8 mouse cellular contexts compared by ENCODE assay signal in genomic region chr1:52008947-52009346, GRCm38 (mm10). TPM values are rescaled to one million over a fixed set of nuclear protein-coding genes. Genes with fewer than 3 reads are reported as not detected.
DNase-seq lines count a peak whose midpoint lies in the region; ATAC-seq and TF ChIP-seq lines count a peak whose summit lies in the region.

No protein-coding gene starts in this region.

- 3% methylated on average over 12 of the region's 12 CpGs for WGBS in liver, embryonic 11.5 days
- WGBS in embryonic facial prominence, embryonic 11.5 days: 2% methylated on average over 12 of the region's 12 CpGs
- 10% methylated on average over 12 of the region's 12 CpGs for WGBS in intestine, postnatal 0 days
- 2% methylated on average over 12 of the region's 12 CpGs for WGBS in neural tube, embryonic 13.5 days

- H3K9ac ChIP-seq in liver, embryonic 11.5 days (ENCODE audit: low read depth, low read length): peak overlapping the region; percentile 12; the same call in 1 of the 2 replicates
- H3K9ac ChIP-seq in embryonic facial prominence, embryonic 11.5 days (replicated peaks; ENCODE audit: low read length): no peak overlapping the region
- no peak overlapping the region for H3K9ac ChIP-seq in intestine, postnatal 0 days (ENCODE audit: low read depth, low read length)
- H3K9ac ChIP-seq in neural tube, embryonic 13.5 days: peak overlapping the region; percentile 4; the same call in 1 of the 2 replicates

- H3K4me2 ChIP-seq in liver, embryonic 11.5 days: peak overlapping the region; percentile 63
- peak overlapping the region; percentile 47 for H3K4me2 ChIP-seq in embryonic facial prominence, embryonic 11.5 days (ENCODE audit: low read depth, low read length)
- H3K4me2 ChIP-seq in intestine, postnatal 0 days (replicated peaks; ENCODE audit: low read depth): peak overlapping the region; percentile 58
- H3K4me2 ChIP-seq in neural tube, embryonic 13.5 days: peak overlapping the region; percentile 45

- no peak for DNase-seq in liver, embryonic 11.5 days (ENCODE audit: low spot score)
- DNase-seq in liver: no peak
- peak; percentile 16 for DNase-seq in embryonic facial prominence, embryonic 11.5 days (ENCODE audit: low spot score)
- no peak for DNase-seq in gastrocnemius, postnatal 10 days
- DNase-seq in kidney, postnatal 10 days: no peak
- no peak for DNase-seq in adrenal gland, postnatal 4 days (ENCODE audit: low spot score in 2 of 2)

- H3K4me1 ChIP-seq in liver, embryonic 11.5 days (replicated peaks; ENCODE audit: control insufficient read depth, insufficient read depth, low read length): no peaks in the 10 kb centered on the region
- no peaks in the 10 kb centered on the region for H3K4me1 ChIP-seq in embryonic facial prominence, embryonic 11.5 days (ENCODE audit: control insufficient read depth, insufficient read depth, low read length)
- no peaks in the 10 kb centered on the region for H3K4me1 ChIP-seq in intestine, postnatal 0 days (replicated peaks; ENCODE audit: control insufficient read depth, insufficient read depth, low read length)
- H3K4me1 ChIP-seq in neural tube, embryonic 13.5 days (replicated peaks): peaks cover 8% of the 10 kb centered on the region

- no peak overlapping the region for H3K27ac ChIP-seq in liver, embryonic 11.5 days (ENCODE audit: low read depth, low read length)
- no peak overlapping the region for H3K27ac ChIP-seq in embryonic facial prominence, embryonic 11.5 days (replicated peaks; ENCODE audit: low read depth, low read length)
- H3K27ac ChIP-seq in intestine, postnatal 0 days (ENCODE audit: low read depth, low read length): no peak overlapping the region
- no peak overlapping the region for H3K27ac ChIP-seq in neural tube, embryonic 13.5 days (replicated peaks)

- no peaks in the 10 kb centered on the region for H3K36me3 ChIP-seq in liver, embryonic 11.5 days (ENCODE audit: control insufficient read depth, insufficient read depth, low read length)
- H3K36me3 ChIP-seq in embryonic facial prominence, embryonic 11.5 days (replicated peaks; ENCODE audit: control insufficient read depth, insufficient read depth, low read depth, low read length): no peaks in the 10 kb centered on the region
- H3K36me3 ChIP-seq in intestine, postnatal 0 days (ENCODE audit: control insufficient read depth, insufficient read depth): no peaks in the 10 kb centered on the region
- H3K36me3 ChIP-seq in neural tube, embryonic 13.5 days: no peaks in the 10 kb centered on the region

- H3K27me3 ChIP-seq in liver, embryonic 11.5 days (replicated peaks; ENCODE audit: control insufficient read depth, insufficient read depth, low read length): no peaks in the 10 kb centered on the region
- H3K27me3 ChIP-seq in embryonic facial prominence, embryonic 11.5 days (ENCODE audit: control insufficient read depth, insufficient read depth, low read length): no peaks in the 10 kb centered on the region; the same call in 1 of the 2 replicates
- H3K27me3 ChIP-seq in intestine, postnatal 0 days (replicated peaks; ENCODE audit: control insufficient read depth, insufficient read depth, low read length): no peaks in the 10 kb centered on the region; the same call in 1 of the 2 replicates
- peaks cover 10% of the 10 kb centered on the region for H3K27me3 ChIP-seq in neural tube, embryonic 13.5 days

- ATAC-seq in liver, embryonic 11.5 days (replicated peaks; ENCODE audit: low FRiP score): no peak
- no peak for ATAC-seq in embryonic facial prominence, embryonic 11.5 days (replicated peaks; ENCODE audit: insufficient number of reproducible peaks, low FRiP score, low TSS enrichment, low read depth)
- ATAC-seq in intestine, postnatal 0 days: no peak
- ATAC-seq in neural tube, embryonic 13.5 days (ENCODE audit: low read depth): no peak

- H3K9me3 ChIP-seq in liver, embryonic 11.5 days (ENCODE audit: control insufficient read depth, low read length): no peaks in the 10 kb centered on the region
- H3K9me3 ChIP-seq in embryonic facial prominence, embryonic 11.5 days (replicated peaks; ENCODE audit: control insufficient read depth, low read length): no peaks in the 10 kb centered on the region
- no peaks in the 10 kb centered on the region for H3K9me3 ChIP-seq in intestine, postnatal 0 days (ENCODE audit: control insufficient read depth)
- H3K9me3 ChIP-seq in neural tube, embryonic 13.5 days: no peaks in the 10 kb centered on the region

- no peak for TF ChIP-seq CTCF in intestine, postnatal 0 days (IDR thresholded peaks at IDR 0.05; ENCODE audit: low read depth)

- peak overlapping the region; percentile 40 for H3K4me3 ChIP-seq in liver, embryonic 11.5 days (ENCODE audit: low read depth, low read length)
- H3K4me3 ChIP-seq in embryonic facial prominence, embryonic 11.5 days (ENCODE audit: low read depth, low read length): no peak overlapping the region
- peak overlapping the region; percentile 23 for H3K4me3 ChIP-seq in intestine, postnatal 0 days (ENCODE audit: low read depth, low read length)
- H3K4me3 ChIP-seq in neural tube, embryonic 13.5 days: peak overlapping the region; percentile 11

RNA-seq across cellular contexts. Expression of gene Stat4, which starts 22.0 kb away (rescaled TPM):
- polyA plus RNA-seq in liver, embryonic 11.5 days (2014; fragmentation: Nextera tagmentation; extraction: Ambion mirVana): 2.6 TPM in 2 replicates
- 1.2 and 2.3 TPM in 2 replicates for polyA plus RNA-seq in embryonic facial prominence, embryonic 11.5 days (2014; fragmentation: Nextera tagmentation; extraction: Ambion mirVana)
- polyA plus RNA-seq in intestine, postnatal 0 days (2015; fragmentation: Nextera tagmentation; extraction: Ambion mirVana): 0.38 and 0.77 TPM in 2 replicates
- polyA plus RNA-seq in neural tube, embryonic 13.5 days (2015; fragmentation: Nextera tagmentation; extraction: Ambion mirVana): 0.57 and 0.70 TPM in 2 replicates
- under 1 TPM; 0.12 to 0.43 TPM for total RNA-seq in gastrocnemius, postnatal 10 days (2021)
- under 1 TPM; 0.65 to 0.67 TPM for total RNA-seq in adrenal gland, postnatal 4 days (2021)

Comparison
In these comparisons a context has a peak if more than half of its experiments do, and no peak if none do; other contexts are left out.
1. H3K9ac ChIP-seq: peak in liver, embryonic 11.5 days (single experiment) and neural tube, embryonic 13.5 days (single experiment); none in embryonic facial prominence, embryonic 11.5 days (single experiment) and intestine, postnatal 0 days (single experiment).
2. Peak in every context shown above with its lines, with median percentiles within 50 percentile points of each other: H3K4me2 ChIP-seq.